Mouse (Mus musculus) small intestine, adult 2 months (tissue): ENCODE results near the gene Adssl1. TPM values are rescaled to one million over a fixed set of nuclear protein-coding genes. Genes with fewer than 3 reads are reported as not detected.
A peak's percentile ranks its signal among the peaks of the same experiment; 100 is the strongest.

Experiments
- H3K27ac ChIP-seq: fragments of 200-500 bp; 2 replicates; pipeline ENCODE4 v1.5.1; 2012; ENCODE audit warnings: low read depth, low read length, control low read depth, inconsistent platforms; ENCODE audit not compliant: insufficient read depth
- H3K27me3 ChIP-seq: fragments of 200-500 bp; 2 replicates; pipeline ENCODE4 v1.6.1; 2012; ENCODE audit warnings: mild to moderate bottlenecking, moderate library complexity, low read length, inconsistent platforms; ENCODE audit not compliant: control insufficient read depth, insufficient read depth
- H3K36me3 ChIP-seq: fragments of 200-500 bp; 2 replicates; pipeline ENCODE4 v1.6.1; 2012; ENCODE audit warnings: mild to moderate bottlenecking, low read length, control low read depth, inconsistent platforms; ENCODE audit not compliant: control insufficient read depth, insufficient read depth
- H3K4me1 ChIP-seq: fragments of 200-500 bp; 2 replicates; pipeline ENCODE4 v1.6.1; 2012; ENCODE audit warnings: low read length, inconsistent platforms, mixed read lengths; ENCODE audit not compliant: control insufficient read depth, insufficient read depth, insufficient read length
- H3K4me3 ChIP-seq: fragments of 200-500 bp; 2 replicates; pipeline ENCODE4 v1.5.1; 2012; ENCODE audit warnings: low read depth, mild to moderate bottlenecking, control low read depth, inconsistent platforms, low read length, moderate library complexity
- CTCF ChIP-seq: fragments of 200-500 bp; IDR thresholded peaks from 2 replicates; pipeline ENCODE4 v1.5.1; 2012; ENCODE audit warnings: low read depth, mild to moderate bottlenecking, control low read depth, inconsistent platforms, low read length, moderate library complexity, mixed read lengths; ENCODE audit not compliant: insufficient replicate concordance, insufficient read length; ENCODE audit errors: extremely low read depth
- POLR2A ChIP-seq: fragments of 200-500 bp; IDR thresholded peaks from 2 replicates; pipeline ENCODE4 v1.6.1; 2012; ENCODE audit warnings: low read depth, mild to moderate bottlenecking, control low read depth, inconsistent platforms, low read length, moderate library complexity
- WGBS: fragments of 180-500 bp; shearing (Covaris S2); methylation state at CpG from one replicate; pipeline ENCODE4 v1.1.7; 2018; 5-methylcytosine and 5-hydroxymethylcytosine counted together
- polyA plus RNA-seq: library from polyadenylated mRNA; depleted of rRNA; stranded (reverse); fragments of >200 nt; gene quantifications from 2 replicates; pipeline ENCODE4 v1.2.3, GENCODE M21; 2012

Adssl1 gene
- polyA plus RNA-seq, 1 experiment = 5.6 TPM

- H3K4me1 ChIP-seq = peaks cover 30% of the 10 kb centered on the region
- WGBS = 68% methylated on average over 6 of the region's 6 CpGs
- no peaks in the 10 kb centered on the region for H3K27me3 ChIP-seq
- H3K27ac ChIP-seq = peak overlapping the region; percentile 37
- H3K4me3 ChIP-seq = no peak overlapping the region
- no peak for TF ChIP-seq CTCF
- TF ChIP-seq POLR2A = no peak
- H3K36me3 ChIP-seq = no peaks in the 10 kb centered on the region
Measured at GRCm38 (mm10) chr12:112578296-112579090, 41.4 kb upstream of the Adssl1 start.

DNA sequence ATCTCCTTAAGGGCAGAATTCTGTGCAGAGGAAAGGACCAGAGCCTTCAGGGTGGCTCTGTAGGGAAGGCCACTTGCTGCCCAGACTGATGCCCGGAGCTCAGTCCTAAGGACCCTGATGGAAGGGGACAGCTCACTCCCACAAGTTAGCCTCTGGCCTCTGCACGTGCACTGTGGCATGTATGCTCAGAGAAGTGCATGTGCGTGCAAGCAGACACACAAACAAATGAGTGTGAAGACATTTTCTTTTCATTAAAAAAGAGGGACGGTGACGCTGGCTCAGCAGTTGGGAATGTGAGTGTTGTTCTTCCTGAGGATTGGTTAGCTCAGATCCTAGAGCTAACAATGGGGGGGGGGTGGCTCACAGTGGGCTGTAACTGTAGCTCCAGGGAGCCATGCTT lies 40.4 kb upstream of the Adssl1 start:
- WGBS = 83% methylated on average over 5 of the region's 5 CpGs
- Histone ChIP-seq H3K27me3 (no peaks in the 10 kb centered on the region), H3K4me3 (no peak overlapping the region), H3K36me3 (no peaks in the 10 kb centered on the region), H3K4me1 (peaks cover 30% of the 10 kb centered on the region), H3K27ac (peak overlapping the region; percentile 29; the same call in 1 of the 2 replicates)
- TF ChIP-seq CTCF (no peak), POLR2A (no peak)

GRCm38 (mm10) chr12:112579926-112580325 lies 39.9 kb upstream of the Adssl1 start:
- 71% methylated on average over 8 of the region's 8 CpGs for WGBS

GRCm38 (mm10) chr12:112581113-112581512 lies 38.7 kb upstream of the Adssl1 start:
- Histone ChIP-seq H3K36me3 (no peaks in the 10 kb centered on the region), H3K27me3 (no peaks in the 10 kb centered on the region), H3K27ac (no peak overlapping the region), H3K4me3 (no peak overlapping the region), H3K4me1 (peaks cover 37% of the 10 kb centered on the region)
- no peak for TF ChIP-seq CTCF
- TF ChIP-seq POLR2A = no peak
- 64% methylated on average over 3 of the region's 3 CpGs for WGBS

More at GRCm38 (mm10) chr12:112579926-112580325, 39.9 kb upstream of the Adssl1 start:
- Histone ChIP-seq H3K27me3 (no peaks in the 10 kb centered on the region), H3K36me3 (no peaks in the 10 kb centered on the region), H3K4me3 (no peak overlapping the region), H3K27ac (no peak overlapping the region; the same call in 1 of the 2 replicates), H3K4me1 (peaks cover 32% of the 10 kb centered on the region)
- TF ChIP-seq POLR2A (no peak), CTCF (no peak)

DNA sequence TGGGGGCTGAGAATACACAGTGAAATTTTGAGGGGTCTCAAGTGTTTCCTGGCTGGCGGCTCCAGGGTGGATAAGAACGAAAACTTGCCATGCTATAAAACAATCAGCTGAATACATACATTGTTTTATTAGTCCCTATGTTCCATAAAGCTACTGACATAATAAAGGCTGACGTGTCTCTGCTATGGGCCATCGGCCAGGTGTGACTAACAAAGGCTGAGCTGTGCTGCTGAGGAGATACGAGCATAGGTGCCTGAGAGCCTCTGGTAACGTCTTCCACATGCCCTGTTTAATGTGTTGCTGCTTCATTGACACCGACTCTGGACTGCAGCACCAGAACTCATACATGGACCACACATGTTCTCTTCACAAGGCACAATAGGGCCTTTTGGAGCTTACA lies 34.9 kb upstream of the Adssl1 start:
- TF ChIP-seq CTCF (no peak), POLR2A (no peak)
- Histone ChIP-seq H3K4me1 (peaks cover 39% of the 10 kb centered on the region), H3K4me3 (no peak overlapping the region), H3K27me3 (0 out of 2 replicates have a peak, but pooled peaks cover 3% of the 10 kb centered on the region), H3K36me3 (no peaks in the 10 kb centered on the region), H3K27ac (no peak overlapping the region; the same call in 1 of the 2 replicates)
- 31% methylated on average over 7 of the region's 7 CpGs for WGBS

- no peak for TF ChIP-seq POLR2A
- TF ChIP-seq CTCF = no peak
- Histone ChIP-seq H3K27ac (no peak overlapping the region), H3K36me3 (no peaks in the 10 kb centered on the region), H3K4me3 (no peak overlapping the region), H3K4me1 (peaks cover 39% of the 10 kb centered on the region), H3K27me3 (0 out of 2 replicates have a peak, but pooled peaks cover 3% of the 10 kb centered on the region)
- 57% methylated on average over 7 of the region's 7 CpGs for WGBS
Measured at GRCm38 (mm10) chr12:112585924-112586538, 33.8 kb upstream of the Adssl1 start.

- TF ChIP-seq CTCF (no peak), POLR2A (no peak)
- Histone ChIP-seq H3K4me1 (peaks cover 39% of the 10 kb centered on the region), H3K27me3 (0 out of 2 replicates have a peak, but pooled peaks cover 3% of the 10 kb centered on the region)
Measured at GRCm38 (mm10) chr12:112587125-112588124, 32.4 kb upstream of the Adssl1 start.

More at GRCm38 (mm10) chr12:112587125-112588124, 32.4 kb upstream of the Adssl1 start:
- no peak overlapping the region for H3K4me3 ChIP-seq
- H3K27ac ChIP-seq = 0 out of 2 replicates have a peak overlapping the region, but pooled peaks have one; percentile 10
- H3K36me3 ChIP-seq = no peaks in the 10 kb centered on the region
- 62% methylated on average over 14 of the region's 14 CpGs for WGBS
